Mouse (Mus musculus): ENCODE measurements around the gene Upp2.

- TF ChIP-seq CTCF (IDR thresholded peaks at IDR 0.05; ENCODE audit: low read depth), result no peak
- TF ChIP-seq EP300 (IDR thresholded peaks at IDR 0.05; ENCODE audit: low read depth), result 0 out of 2 replicates have a peak, but pooled peaks have one; percentile 11
Measured at GRCm38 (mm10) chr2:58789934-58790333, 222.8 kb downstream of the Upp2 start.

Measured in liver, postnatal 0 days (tissue).